Mouse (Mus musculus) stomach, postnatal 0 days (tissue): ENCODE measurements around the gene Dapk2.

Source experiments
- CTCF ChIP-seq: IDR thresholded peaks from 2 replicates; pipeline ENCODE4 v1.5.1; 2016; ENCODE audit warnings: antibody characterized with exemption, low read depth, mild to moderate bottlenecking, moderate library complexity
- EP300 ChIP-seq: optimal IDR thresholded peaks from 2 replicates; pipeline ENCODE3; 2016; ENCODE audit warnings: antibody characterized with exemption

DNA sequence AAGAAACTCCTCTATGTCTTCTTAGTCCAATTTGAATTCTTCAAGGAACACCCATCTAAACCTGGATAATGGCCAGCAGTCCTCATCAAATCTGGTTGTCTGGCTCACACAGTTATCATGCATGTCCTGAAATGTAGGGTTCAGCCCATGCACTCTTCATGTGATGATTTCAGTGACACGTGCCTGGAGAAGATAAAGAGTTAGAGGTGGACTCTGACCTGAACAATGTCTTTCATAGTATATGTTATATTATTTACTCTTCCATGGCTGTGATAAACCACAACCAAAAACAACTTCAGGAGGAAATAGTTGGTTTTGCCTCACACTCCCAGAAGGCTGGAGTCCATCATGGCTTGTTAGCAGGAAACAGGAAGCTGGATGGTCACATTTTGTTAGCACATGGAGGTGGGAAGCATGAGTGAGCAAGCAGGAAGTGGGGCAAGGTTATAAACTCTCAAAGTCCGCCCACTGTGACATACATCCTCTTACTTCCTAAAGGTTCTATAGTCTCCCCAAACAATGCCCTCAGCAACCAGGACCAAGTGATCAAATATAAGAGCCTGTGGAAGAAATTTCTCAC is 142.5 kb downstream of the Dapk2 start:
- TF ChIP-seq EP300 (no peak), CTCF (no peak)
